Mouse (Mus musculus): Measurements from ENCODE around the gene Nkain2. TPM values are rescaled to one million over a fixed set of nuclear protein-coding genes. Genes with fewer than 3 reads are reported as not detected.
A peak's percentile ranks its signal among the peaks of the same experiment; 100 is the strongest.

Gene Nkain2
- polyA plus RNA-seq (2015; fragmentation: Nextera tagmentation; extraction: Ambion mirVana), result 0.08 and 0.28 TPM in 2 replicates

DNA sequence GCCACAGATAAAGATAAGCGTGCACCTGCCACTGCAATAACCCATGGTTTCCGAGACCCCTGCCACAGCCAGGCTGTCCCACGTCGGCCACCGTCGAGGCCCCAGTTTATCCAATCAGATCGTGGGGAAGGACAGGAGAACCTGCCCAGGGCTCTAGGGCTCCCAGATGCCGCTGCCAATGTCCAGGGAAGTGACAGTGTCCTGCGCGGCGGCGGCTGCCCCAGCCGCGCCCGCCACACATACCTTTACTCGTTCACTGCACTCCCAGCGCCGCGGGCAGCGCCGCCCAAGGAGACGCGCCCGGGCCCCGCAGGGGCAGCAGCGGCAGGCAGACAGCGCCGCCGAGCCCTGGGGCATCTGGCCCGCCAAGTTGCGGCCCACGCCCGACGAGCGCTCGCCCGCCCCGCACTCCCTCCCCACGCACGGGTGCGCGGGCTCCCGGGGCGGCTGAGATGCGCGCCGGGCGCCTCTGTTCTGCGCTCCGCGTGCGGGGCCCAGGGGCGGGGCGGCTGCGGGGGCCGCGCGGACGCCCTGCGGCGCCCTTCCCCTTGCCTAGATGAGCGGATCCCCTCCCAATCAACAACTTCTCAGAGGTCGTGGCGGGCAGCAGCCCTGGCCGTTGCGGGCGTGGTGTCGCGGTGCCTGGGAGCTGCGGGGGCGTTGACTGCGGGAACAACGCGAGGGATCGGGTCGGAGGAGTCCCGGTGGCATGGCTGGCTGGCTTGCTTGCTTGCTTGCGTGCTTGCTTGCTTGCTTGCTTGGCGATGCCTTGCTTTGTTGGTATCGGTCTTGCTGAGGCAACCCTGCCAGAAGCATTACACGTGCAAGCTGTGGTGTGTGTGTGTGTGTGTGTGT, at the start of gene Nkain2:
Nkain2 (minus strand) TSS at position 811 of the 855 bp plus-strand sequence.
- peak; percentile 78 for ATAC-seq (ENCODE audit: low read depth)
- peaks cover 6% of the 10 kb centered on the region for H3K27me3 ChIP-seq (ENCODE audit: control insufficient read depth, insufficient read depth, low read depth, low read length)
- peak within 1 kb of the TSS; percentile 99 for H3K4me2 ChIP-seq (ENCODE audit: low read depth, low read length)
- no peaks in the 10 kb centered on the region for H3K9me3 ChIP-seq (ENCODE audit: control insufficient read depth, low read length)
- peaks cover 6% of the 10 kb centered on the region; the same call in 1 of the 2 replicates for H3K4me1 ChIP-seq (replicated peaks; ENCODE audit: control insufficient read depth, insufficient read depth, low read length)
- H3K4me3 ChIP-seq (ENCODE audit: low read length), result peak within 1 kb of the TSS; percentile 67
- under 1% methylated on average over 70 of the region's 81 CpGs for WGBS
- peak within 1 kb of the TSS; percentile 67 for H3K9ac ChIP-seq (ENCODE audit: low read length)
- no peaks in the 10 kb centered on the region for H3K36me3 ChIP-seq (ENCODE audit: control insufficient read depth, insufficient read depth, low read length)
- no peak within 1 kb of the TSS for H3K27ac ChIP-seq (ENCODE audit: low read length)

DNA sequence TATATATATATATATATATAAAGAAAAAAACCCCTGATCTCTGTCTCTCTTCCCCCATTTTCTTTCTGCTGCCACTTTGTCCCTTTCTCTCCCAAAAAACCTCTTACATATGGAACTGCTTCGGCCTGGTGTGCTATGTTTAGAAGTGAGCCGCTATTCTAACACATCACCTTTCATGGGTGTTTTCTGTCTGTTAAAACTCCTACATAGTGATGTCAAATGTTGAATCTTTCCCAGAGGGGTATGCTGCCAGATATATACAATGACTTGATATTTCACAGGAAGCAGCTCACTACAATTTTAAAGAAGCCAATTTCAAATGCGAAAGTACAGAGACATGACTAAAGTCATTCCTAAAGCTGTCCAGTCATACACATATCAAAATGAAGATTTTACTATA, 49.6 kb upstream of the Nkain2 start:
- no peaks in the 10 kb centered on the region for H3K9me3 ChIP-seq (ENCODE audit: control insufficient read depth, low read length)
- H3K4me1 ChIP-seq (replicated peaks; ENCODE audit: control insufficient read depth, insufficient read depth, low read length), result no peaks in the 10 kb centered on the region
- ATAC-seq (ENCODE audit: low read depth), result no peak
- H3K27ac ChIP-seq (ENCODE audit: low read length), result no peak overlapping the region
- no peak overlapping the region for H3K9ac ChIP-seq (ENCODE audit: low read length)
- H3K4me2 ChIP-seq (ENCODE audit: low read depth, low read length), result no peak overlapping the region
- no peak overlapping the region for H3K4me3 ChIP-seq (ENCODE audit: low read length)
- no peaks in the 10 kb centered on the region for H3K36me3 ChIP-seq (ENCODE audit: control insufficient read depth, insufficient read depth, low read length)
- no peaks in the 10 kb centered on the region for H3K27me3 ChIP-seq (ENCODE audit: control insufficient read depth, insufficient read depth, low read depth, low read length)
- 93% methylated on average over 3 of the region's 3 CpGs for WGBS

DNA sequence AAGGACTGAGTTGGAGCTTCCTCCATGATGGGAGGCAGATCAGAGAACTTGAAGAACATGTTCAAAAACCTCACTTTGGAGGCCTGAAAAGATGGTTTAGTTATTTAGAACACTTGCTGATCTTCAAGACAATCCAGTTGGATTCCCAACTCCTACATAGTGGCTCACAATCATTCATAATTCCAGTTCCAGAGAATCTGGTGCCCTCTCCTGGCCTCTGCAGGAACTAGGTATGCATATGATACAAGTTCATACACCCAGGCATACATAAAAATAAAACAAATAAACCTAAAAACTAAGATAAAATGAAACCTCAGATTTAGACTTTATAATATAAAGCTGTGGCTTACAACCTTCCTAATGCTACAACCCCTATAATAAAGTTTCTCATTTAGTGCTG, 4.8 kb upstream of the Nkain2 start:
- H3K36me3 ChIP-seq (ENCODE audit: control insufficient read depth, insufficient read depth, low read length), result no peaks in the 10 kb centered on the region
- H3K4me2 ChIP-seq (ENCODE audit: low read depth, low read length), result no peak overlapping the region
- no peaks in the 10 kb centered on the region for H3K27me3 ChIP-seq (ENCODE audit: control insufficient read depth, insufficient read depth, low read depth, low read length)
- no peak for ATAC-seq (ENCODE audit: low read depth)
- no peak overlapping the region for H3K27ac ChIP-seq (ENCODE audit: low read length)
- no peaks in the 10 kb centered on the region for H3K9me3 ChIP-seq (ENCODE audit: control insufficient read depth, low read length)
- peaks cover 3% of the 10 kb centered on the region; the same call in 1 of the 2 replicates for H3K4me1 ChIP-seq (replicated peaks; ENCODE audit: control insufficient read depth, insufficient read depth, low read length)
- H3K9ac ChIP-seq (ENCODE audit: low read length), result no peak overlapping the region
- H3K4me3 ChIP-seq (ENCODE audit: low read length), result no peak overlapping the region

DNA sequence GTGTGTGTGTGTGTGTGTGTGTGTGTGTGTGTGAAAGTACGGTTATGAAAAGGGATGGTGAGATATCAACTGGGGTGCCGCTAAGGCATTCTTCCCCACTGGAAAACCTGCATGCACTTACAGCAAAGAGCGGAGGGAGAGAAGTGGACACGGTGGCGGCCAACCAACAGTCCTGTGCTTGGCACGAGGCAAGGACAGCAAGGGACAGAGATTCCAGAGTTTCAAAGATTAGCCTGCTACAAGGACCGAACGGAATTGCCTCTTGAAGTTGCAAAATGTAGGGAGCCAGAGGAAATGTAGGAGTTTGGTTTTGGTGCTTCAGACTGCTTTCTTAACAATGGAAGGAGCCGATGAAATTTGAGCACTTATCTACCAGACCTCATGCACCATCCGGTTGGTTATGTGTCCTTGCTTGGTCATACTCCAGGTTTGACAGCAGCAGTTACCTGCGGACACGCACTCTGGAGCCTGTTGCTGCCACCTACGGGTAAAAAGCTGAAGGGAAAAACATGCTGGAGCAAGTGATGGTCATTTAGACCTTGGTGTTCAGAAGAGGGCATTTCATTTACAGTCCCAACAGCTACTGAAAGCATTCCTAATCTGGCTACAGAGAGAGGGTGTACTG, 357 bp upstream of the Nkain2 start:
- Histone ChIP-seq H3K36me3 (ENCODE audit: control insufficient read depth, insufficient read depth, low read length) (no peaks in the 10 kb centered on the region), H3K9me3 (ENCODE audit: control insufficient read depth, low read length) (no peaks in the 10 kb centered on the region), H3K4me3 (ENCODE audit: low read length) (peak overlapping the region; percentile 67), H3K4me2 (ENCODE audit: low read depth, low read length) (peak overlapping the region; percentile 99), H3K9ac (ENCODE audit: low read length) (peak overlapping the region; percentile 67), H3K4me1 (replicated peaks; ENCODE audit: control insufficient read depth, insufficient read depth, low read length) (peaks cover 6% of the 10 kb centered on the region; the same call in 1 of the 2 replicates), H3K27ac (ENCODE audit: low read length) (no peak overlapping the region), H3K27me3 (ENCODE audit: control insufficient read depth, insufficient read depth, low read depth, low read length) (peaks cover 6% of the 10 kb centered on the region)
- peak; percentile 52 for ATAC-seq (ENCODE audit: low read depth)
- WGBS, result 3% methylated on average over 13 of the region's 13 CpGs

DNA sequence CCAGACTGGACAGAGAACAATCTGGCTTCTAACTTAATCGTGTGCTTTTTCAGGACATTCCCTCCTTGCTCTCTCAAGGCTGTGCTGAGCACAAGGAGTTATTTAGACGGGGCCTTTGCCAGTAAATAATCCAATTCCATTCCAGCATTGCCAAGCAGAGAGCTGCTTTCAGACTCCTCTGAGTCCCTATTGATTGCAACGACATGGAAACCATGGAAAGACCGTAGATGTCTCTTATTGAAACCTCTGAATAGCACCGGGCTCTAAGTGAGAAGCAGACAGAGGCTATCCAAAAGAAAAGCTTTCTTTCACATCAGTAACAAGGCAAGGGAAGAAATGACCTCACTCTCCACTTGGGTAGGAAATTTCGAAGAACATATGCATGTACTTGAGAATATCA, 8.3 kb downstream of the Nkain2 start:
- no peaks in the 10 kb centered on the region for H3K4me1 ChIP-seq (replicated peaks; ENCODE audit: control insufficient read depth, insufficient read depth, low read length)
- no peaks in the 10 kb centered on the region for H3K27me3 ChIP-seq (ENCODE audit: control insufficient read depth, insufficient read depth, low read depth, low read length)
- no peaks in the 10 kb centered on the region for H3K9me3 ChIP-seq (ENCODE audit: control insufficient read depth, low read length)
- H3K9ac ChIP-seq (ENCODE audit: low read length), result no peak overlapping the region
- H3K27ac ChIP-seq (ENCODE audit: low read length), result no peak overlapping the region
- no peak for ATAC-seq (ENCODE audit: low read depth)
- WGBS, result 79% methylated on average over 6 of the region's 6 CpGs
- H3K4me3 ChIP-seq (ENCODE audit: low read length), result no peak overlapping the region
- no peak overlapping the region for H3K4me2 ChIP-seq (ENCODE audit: low read depth, low read length)
- no peaks in the 10 kb centered on the region for H3K36me3 ChIP-seq (ENCODE audit: control insufficient read depth, insufficient read depth, low read length)

DNA sequence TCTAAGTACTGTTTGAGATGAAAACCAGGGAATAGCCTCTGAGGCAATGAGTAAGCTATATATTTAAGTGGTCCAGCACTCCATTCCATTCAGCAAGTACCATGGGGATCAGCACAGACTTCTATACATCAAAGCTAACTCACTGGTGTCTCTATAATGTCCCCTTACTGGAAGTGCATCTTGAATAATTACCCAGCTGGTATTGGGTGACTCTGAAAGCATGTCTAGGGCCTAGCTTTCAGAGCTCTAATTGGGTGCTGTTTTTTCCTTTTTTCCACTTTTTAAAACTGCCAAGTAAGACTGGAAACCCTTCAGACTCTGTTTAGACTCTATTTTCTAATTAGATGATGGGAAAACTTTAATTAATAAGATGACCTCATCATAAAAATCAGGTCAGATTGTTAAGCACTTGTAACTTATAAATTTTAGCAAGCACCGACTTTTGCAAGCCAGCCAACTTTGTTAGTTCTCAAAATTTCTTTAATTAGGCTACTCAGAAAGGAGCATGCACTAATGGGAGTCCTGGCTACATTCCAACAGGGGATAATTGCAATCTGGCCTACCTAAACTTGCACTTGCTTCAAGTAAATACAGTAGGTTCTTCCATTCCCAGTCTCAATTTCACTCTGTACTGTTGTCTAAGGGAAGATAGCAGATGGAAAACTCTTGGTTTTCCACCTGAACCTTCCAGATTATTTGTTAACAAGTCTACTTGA, 19.4 kb downstream of the Nkain2 start:
- Histone ChIP-seq H3K27ac (ENCODE audit: low read length) (no peak overlapping the region), H3K27me3 (ENCODE audit: control insufficient read depth, insufficient read depth, low read depth, low read length) (no peaks in the 10 kb centered on the region), H3K4me3 (ENCODE audit: low read length) (no peak overlapping the region), H3K9ac (ENCODE audit: low read length) (no peak overlapping the region), H3K9me3 (ENCODE audit: control insufficient read depth, low read length) (no peaks in the 10 kb centered on the region), H3K36me3 (ENCODE audit: control insufficient read depth, insufficient read depth, low read length) (no peaks in the 10 kb centered on the region), H3K4me1 (replicated peaks; ENCODE audit: control insufficient read depth, insufficient read depth, low read length) (no peaks in the 10 kb centered on the region), H3K4me2 (ENCODE audit: low read depth, low read length) (no peak overlapping the region)
- ATAC-seq (ENCODE audit: low read depth), result no peak
- WGBS, result 57% methylated on average over 1 of the region's 1 CpGs

DNA sequence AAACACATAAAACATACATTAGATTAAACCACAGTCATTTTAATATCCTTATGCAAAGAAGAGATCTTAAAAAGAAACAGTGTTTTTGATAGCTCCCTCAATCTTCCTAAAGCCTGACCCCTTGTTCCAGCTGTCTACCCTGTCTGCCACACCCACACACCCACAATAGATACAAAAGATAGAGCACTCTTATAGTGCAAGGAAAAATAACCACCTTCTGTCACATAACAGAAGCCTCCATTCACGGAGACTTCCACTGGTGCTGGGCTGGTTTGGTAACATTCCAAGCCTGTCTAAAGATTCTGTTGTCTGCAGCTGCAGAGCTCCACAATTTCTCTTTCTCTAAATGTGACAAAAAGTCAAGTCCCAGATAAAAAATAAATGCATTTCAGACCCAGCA, 20.7 kb downstream of the Nkain2 start:
- H3K9me3 ChIP-seq (ENCODE audit: control insufficient read depth, low read length), result no peaks in the 10 kb centered on the region
- no peak overlapping the region for H3K27ac ChIP-seq (ENCODE audit: low read length)
- no peak overlapping the region for H3K4me2 ChIP-seq (ENCODE audit: low read depth, low read length)
- no peak overlapping the region for H3K9ac ChIP-seq (ENCODE audit: low read length)
- WGBS, result 19% methylated on average over 1 of the region's 1 CpGs
- H3K4me3 ChIP-seq (ENCODE audit: low read length), result no peak overlapping the region
- H3K4me1 ChIP-seq (replicated peaks; ENCODE audit: control insufficient read depth, insufficient read depth, low read length), result no peaks in the 10 kb centered on the region
- no peaks in the 10 kb centered on the region for H3K27me3 ChIP-seq (ENCODE audit: control insufficient read depth, insufficient read depth, low read depth, low read length)
- H3K36me3 ChIP-seq (ENCODE audit: control insufficient read depth, insufficient read depth, low read length), result no peaks in the 10 kb centered on the region
- no peak for ATAC-seq (ENCODE audit: low read depth)

DNA sequence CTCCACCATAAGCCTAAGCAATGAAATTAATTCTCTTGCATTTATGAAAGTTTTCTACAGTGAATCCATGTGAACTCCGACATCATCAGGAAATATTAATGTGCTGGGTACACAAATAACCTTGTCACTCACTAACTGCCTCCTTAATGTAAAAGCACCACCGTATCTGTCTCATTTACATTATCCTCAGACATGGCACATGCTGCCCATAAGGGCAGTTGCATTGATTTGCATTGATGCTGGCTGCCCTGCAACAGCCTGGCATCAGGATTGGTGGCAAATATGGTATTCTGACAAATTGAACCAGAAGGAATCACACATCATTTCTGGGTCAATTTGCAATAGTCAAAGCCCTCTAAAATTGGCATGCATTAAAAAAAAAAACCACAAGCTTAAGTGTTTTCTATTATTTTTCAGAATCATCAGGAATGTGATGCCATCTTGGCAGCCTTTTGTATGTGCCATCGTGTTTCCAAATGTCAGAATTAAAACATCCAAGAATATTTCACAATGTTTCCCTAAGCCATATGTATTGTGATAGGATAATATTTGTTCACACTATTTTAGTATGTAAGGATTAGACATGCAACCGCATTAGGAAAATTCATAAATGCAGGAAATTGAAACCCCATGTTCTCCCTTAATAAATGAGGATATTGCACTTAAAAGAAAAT, 74.9 kb downstream of the Nkain2 start:
- Histone ChIP-seq H3K4me2 (ENCODE audit: low read depth, low read length) (no peak overlapping the region), H3K27ac (ENCODE audit: low read length) (no peak overlapping the region), H3K4me1 (replicated peaks; ENCODE audit: control insufficient read depth, insufficient read depth, low read length) (no peaks in the 10 kb centered on the region), H3K9me3 (ENCODE audit: control insufficient read depth, low read length) (no peaks in the 10 kb centered on the region), H3K27me3 (ENCODE audit: control insufficient read depth, insufficient read depth, low read depth, low read length) (no peaks in the 10 kb centered on the region), H3K36me3 (ENCODE audit: control insufficient read depth, insufficient read depth, low read length) (no peaks in the 10 kb centered on the region), H3K9ac (ENCODE audit: low read length) (no peak overlapping the region), H3K4me3 (ENCODE audit: low read length) (no peak overlapping the region)
- ATAC-seq (ENCODE audit: low read depth), result no peak
- WGBS, result 75% methylated on average over 4 of the region's 4 CpGs

DNA sequence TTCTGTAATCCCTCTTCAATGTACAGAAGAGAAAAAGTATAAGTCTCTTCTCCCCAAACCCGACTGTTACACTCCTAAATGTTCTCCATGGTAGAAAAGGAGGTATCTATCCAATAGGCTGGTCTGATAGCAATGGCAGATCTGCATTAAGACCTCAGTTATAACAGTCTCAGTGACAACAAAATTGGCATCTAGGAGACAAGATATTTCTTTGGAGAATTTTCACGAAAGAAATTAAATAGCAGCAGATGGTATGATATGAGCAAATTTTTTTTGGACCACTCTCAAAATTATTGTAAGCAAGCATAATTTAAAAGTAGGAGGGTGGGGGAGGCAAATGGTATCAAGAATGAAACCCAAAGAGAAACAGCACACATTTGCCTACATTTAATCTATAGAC, 94.0 kb downstream of the Nkain2 start:
- Histone ChIP-seq H3K4me1 (replicated peaks; ENCODE audit: control insufficient read depth, insufficient read depth, low read length) (no peaks in the 10 kb centered on the region), H3K9me3 (ENCODE audit: control insufficient read depth, low read length) (no peaks in the 10 kb centered on the region), H3K4me3 (ENCODE audit: low read length) (no peak overlapping the region), H3K4me2 (ENCODE audit: low read depth, low read length) (no peak overlapping the region), H3K36me3 (ENCODE audit: control insufficient read depth, insufficient read depth, low read length) (no peaks in the 10 kb centered on the region), H3K9ac (ENCODE audit: low read length) (no peak overlapping the region), H3K27me3 (ENCODE audit: control insufficient read depth, insufficient read depth, low read depth, low read length) (no peaks in the 10 kb centered on the region), H3K27ac (ENCODE audit: low read length) (no peak overlapping the region)
- ATAC-seq (ENCODE audit: low read depth), result no peak
- WGBS, result 51% methylated on average over 2 of the region's 2 CpGs
